Mouse (Mus musculus): Measurements from ENCODE around the gene Dtl. TPM values are rescaled to one million over a fixed set of nuclear protein-coding genes. Genes with fewer than 3 reads are reported as not detected.

Dtl gene
- 7.2 and 7.5 TPM in 2 replicates for polyA plus RNA-seq (2012; rRNA removed)

DNA sequence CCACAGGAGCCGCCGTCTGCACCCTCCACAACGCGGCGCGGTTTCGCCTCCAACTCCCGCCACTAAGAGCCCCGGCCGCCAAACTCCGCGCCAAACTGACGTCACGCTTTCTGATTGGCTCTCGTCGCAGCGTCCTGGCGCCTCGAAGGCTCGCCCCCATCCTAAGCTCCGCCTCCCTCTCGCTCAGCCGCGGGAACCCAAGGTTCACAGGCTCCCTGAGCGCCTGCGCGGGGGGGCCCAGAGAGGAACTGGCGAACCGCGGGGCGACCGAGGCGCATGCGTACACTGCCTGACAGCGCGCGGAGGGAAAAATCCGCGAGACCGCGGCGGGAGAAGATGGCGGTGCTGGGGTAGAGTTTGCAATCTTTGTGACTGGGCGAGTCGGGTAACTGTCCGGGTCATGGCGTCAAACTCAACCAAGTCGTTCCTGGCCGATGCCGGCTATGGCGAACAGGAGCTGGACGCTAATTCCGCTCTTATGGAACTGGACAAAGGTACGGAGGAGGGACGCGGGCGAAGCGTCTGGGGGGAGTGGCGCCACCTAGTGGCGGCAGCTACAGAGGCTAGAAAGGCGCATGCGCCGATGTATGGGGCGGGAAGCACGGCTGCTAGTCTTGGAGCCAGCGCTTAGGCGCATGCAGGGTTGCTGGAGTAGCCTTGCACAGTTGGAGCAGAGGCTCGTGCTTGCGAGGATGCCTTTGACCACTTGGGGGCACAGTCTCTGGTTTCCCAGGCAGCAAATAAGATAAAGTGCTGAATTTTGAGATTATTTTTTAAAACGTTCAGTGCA is at the start of gene Dtl, which contains the start of gene Ints7:
Gene Dtl (minus strand): TSS at position 87 of the 790 bp plus-strand sequence.
Gene Ints7 (plus strand): TSS at position 179 of the 790 bp plus-strand sequence.

Other genes starting within 250 kb of the Dtl start
- 3.8 and 3.9 TPM in 2 replicates for gene Tmem206, start 249.6 kb downstream of the Dtl start, polyA plus RNA-seq (2012; rRNA removed)
- 41.1 and 41.4 TPM in 2 replicates for gene Ppp2r5a, start 172.3 kb downstream of the Dtl start, polyA plus RNA-seq (2012; rRNA removed)
- gene Ints7, start 92 bp upstream of the Dtl start, polyA plus RNA-seq (2012; rRNA removed), result 11.7 and 11.8 TPM in 2 replicates
- 12.6 and 13.1 TPM in 2 replicates for gene Lpgat1, start 142.3 kb upstream of the Dtl start, polyA plus RNA-seq (2012; rRNA removed)
- 7.0 and 7.2 TPM in 2 replicates for gene Nek2, start 245.9 kb upstream of the Dtl start, polyA plus RNA-seq (2012; rRNA removed)

Data from liver, embryonic 18 days (tissue).